Mouse (Mus musculus) bone marrow, adult 2 months (tissue): ENCODE measurements around the gene Etfb. TPM values are rescaled to one million over a fixed set of nuclear protein-coding genes. Genes with fewer than 3 reads are reported as not detected.

Experiments used
- H3K27ac ChIP-seq: fragments of 200-500 bp; 2 replicates; pipeline ENCODE4 v1.5.1; 2012; ENCODE audit warnings: low read depth, mild to moderate bottlenecking, control low read depth, inconsistent platforms, low read length; ENCODE audit not compliant: control insufficient read depth, poor library complexity, insufficient read depth
- H3K4me1 ChIP-seq: fragments of 200-500 bp; 2 replicates; pipeline ENCODE4 v1.6.1; 2011; ENCODE audit warnings: low read length; ENCODE audit not compliant: control insufficient read depth, insufficient read depth
- H3K4me3 ChIP-seq: fragments of 200-500 bp; replicated peaks from 2 replicates; pipeline ENCODE3; 2011; ENCODE audit warnings: mild to moderate bottlenecking, low read depth, low read length, control low read depth; ENCODE audit not compliant: control insufficient read depth
- CTCF ChIP-seq: fragments of 200-500 bp; IDR thresholded peaks from 2 replicates; pipeline ENCODE4 v1.5.1; 2011; ENCODE audit warnings: low read length, control low read depth; ENCODE audit not compliant: control insufficient read depth, insufficient read depth
- POLR2A ChIP-seq: fragments of 200-500 bp; IDR thresholded peaks from 2 replicates; pipeline ENCODE4 v1.6.1; 2011; ENCODE audit warnings: low read depth, mild to moderate bottlenecking, control low read depth, low read length, borderline replicate concordance; ENCODE audit not compliant: control insufficient read depth
- WGBS: fragments of 180-500 bp; shearing (Covaris S2); methylation state at CpG from one replicate; pipeline ENCODE4 v1.1.7; 2018; 5-methylcytosine and 5-hydroxymethylcytosine counted together
- polyA plus RNA-seq: library from polyadenylated mRNA; stranded (reverse); fragments of >200 nt; gene quantifications from 2 replicates; pipeline ENCODE4 v1.2.4, GENCODE M21; 2011; ENCODE audit warnings: low replicate concordance; ENCODE audit not compliant: missing spikeins, insufficient read depth, insufficient read length

Gene Etfb
- polyA plus RNA-seq, 1 experiment, result 240 TPM

DNA sequence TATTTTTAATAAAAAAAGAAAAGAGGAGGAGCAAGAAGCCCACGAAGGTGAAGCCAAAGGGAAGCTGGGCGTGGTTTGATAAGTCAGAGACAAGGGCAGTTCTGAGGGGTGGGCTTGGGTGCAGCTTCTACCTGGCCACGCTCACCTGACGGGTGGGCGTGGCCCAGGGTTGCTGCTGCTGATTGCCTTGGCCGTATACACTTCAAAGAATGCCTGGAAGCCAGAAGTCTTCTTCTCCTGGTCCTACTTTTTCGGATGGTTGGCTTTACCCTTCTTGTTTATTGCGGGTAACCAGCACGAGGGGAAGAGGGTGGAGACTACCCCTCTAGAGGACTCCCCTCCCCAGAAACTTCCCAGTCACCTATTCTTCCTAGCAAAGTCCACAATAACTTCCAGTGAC is 1.2 kb upstream of the Etfb start:
- peak overlapping the region; percentile 90 for H3K4me3 ChIP-seq
- H3K4me1 ChIP-seq, result peaks cover 4% of the 10 kb centered on the region; the same call in 1 of the 2 replicates
- TF ChIP-seq POLR2A (no peak), CTCF (no peak)
- peak overlapping the region; percentile 75 for H3K27ac ChIP-seq
- 5% methylated on average over 9 of the region's 9 CpGs for WGBS

DNA sequence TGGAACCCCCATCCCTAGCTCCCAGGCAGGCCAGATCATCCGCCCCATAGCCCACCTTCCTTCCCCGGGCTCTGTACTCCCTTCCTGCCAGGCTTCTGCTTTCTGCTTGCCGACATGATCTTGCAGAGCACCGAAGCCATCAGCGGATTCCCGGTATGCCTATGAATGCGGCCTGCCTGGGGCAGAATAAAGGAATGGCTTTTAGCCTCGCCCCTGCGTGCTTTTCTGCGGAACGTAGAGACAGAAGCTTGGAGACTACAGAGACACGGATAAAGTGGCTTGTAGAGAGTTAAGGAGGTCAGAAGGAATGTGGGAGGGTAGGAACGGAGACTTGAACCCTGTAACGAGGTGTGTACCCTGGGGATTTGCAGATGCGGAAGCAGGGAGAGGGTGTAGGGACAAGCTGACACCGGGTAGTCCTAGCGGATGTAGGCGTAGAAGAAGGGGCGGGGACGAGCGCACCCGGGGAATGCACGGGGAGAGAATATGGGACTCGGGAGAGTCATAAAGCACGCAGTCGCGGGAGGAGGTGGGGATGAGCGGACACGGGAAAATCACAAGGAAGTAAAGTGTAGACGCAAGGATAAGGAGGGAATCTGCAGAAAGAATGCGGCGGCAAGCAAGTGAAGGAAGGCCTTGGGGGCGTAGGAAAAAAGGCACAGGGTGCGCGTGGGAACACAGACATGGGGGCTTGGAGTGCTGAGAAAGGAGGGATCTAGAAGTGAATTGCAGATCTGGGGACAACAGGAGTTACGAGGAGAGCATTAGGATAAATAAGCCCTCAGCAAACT is 562 bp upstream of the Etfb start:
- H3K27ac ChIP-seq, result peak overlapping the region; percentile 75
- WGBS, result under 1% methylated on average over 36 of the region's 36 CpGs
- peaks cover 4% of the 10 kb centered on the region; the same call in 1 of the 2 replicates for H3K4me1 ChIP-seq
- peak overlapping the region; percentile 90 for H3K4me3 ChIP-seq
- TF ChIP-seq POLR2A, result peak; percentile 78
- TF ChIP-seq CTCF, result no peak

DNA sequence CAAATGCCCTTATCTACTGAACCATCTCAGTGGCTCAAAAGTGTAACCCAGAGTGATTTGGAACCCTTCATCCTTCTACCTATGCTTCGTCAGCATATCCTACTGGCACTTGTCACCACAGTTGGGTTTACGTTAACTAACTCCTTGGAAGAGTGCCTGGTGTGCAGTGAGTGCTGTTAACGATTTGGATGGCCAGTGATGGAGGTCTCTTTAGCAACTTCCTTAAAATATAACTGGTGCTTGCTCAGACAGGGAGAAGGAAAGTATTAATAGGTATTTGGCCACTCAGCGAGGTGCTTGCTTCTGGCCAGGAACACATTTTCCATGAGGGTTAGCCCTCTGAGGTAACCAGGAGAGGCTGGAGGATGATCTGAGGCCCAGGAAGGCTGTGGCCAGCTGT is 3.9 kb downstream of the Etfb start:
- H3K4me1 ChIP-seq, result no peaks in the 10 kb centered on the region; the same call in 1 of the 2 replicates
- no peak overlapping the region for H3K27ac ChIP-seq
- no peak overlapping the region for H3K4me3 ChIP-seq
- WGBS, result 19% methylated on average over 4 of the region's 4 CpGs
- TF ChIP-seq CTCF (no peak), POLR2A (no peak)

DNA sequence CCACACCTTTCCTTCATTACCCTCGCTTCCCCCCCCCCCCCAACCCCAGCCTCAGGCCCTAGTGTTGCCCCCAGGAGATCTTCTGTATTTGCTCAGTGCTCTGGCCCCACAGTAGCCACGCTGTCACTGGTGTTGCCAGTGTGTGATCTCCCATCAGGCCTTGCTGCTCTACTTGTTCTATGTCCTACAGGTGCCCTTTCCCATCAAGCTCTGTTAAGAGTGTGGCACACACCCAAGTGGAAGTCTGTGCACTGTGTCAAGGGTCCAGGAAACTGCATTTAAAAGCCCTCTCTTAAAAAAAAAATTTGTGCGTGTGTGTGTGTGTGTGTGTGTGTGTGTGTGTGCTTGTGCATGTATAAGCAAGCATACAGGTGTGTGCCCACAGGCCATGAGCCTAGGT is 4.4 kb downstream of the Etfb start:
- TF ChIP-seq POLR2A (no peak), CTCF (no peak)
- 43% methylated on average over 3 of the region's 3 CpGs for WGBS
- H3K4me1 ChIP-seq, result no peaks in the 10 kb centered on the region; the same call in 1 of the 2 replicates
- no peak overlapping the region for H3K4me3 ChIP-seq
- H3K27ac ChIP-seq, result no peak overlapping the region

DNA sequence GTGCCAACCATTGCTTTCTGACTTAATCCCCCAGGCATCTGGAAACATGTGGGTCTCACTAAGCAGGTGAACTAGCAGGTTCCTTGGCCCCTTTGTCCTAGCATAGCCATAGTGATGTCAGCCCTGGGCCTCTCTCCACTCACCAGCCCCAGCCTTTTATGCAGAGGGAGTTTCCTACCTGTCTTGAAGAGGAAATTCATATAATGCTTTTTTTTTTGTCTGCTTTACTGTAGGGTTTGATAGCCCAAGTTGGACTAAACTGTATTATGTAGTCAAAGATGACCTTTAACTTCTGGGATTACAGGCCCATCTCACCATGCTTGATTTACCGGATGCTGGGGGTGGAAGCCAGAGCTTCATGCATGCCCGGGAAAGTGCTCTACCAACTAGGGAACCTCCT is 5.9 kb downstream of the Etfb start:
- Histone ChIP-seq H3K4me1 (no peaks in the 10 kb centered on the region; the same call in 1 of the 2 replicates), H3K27ac (no peak overlapping the region), H3K4me3 (no peak overlapping the region)
- 90% methylated on average over 2 of the region's 2 CpGs for WGBS
- TF ChIP-seq POLR2A (no peak), CTCF (no peak)

DNA sequence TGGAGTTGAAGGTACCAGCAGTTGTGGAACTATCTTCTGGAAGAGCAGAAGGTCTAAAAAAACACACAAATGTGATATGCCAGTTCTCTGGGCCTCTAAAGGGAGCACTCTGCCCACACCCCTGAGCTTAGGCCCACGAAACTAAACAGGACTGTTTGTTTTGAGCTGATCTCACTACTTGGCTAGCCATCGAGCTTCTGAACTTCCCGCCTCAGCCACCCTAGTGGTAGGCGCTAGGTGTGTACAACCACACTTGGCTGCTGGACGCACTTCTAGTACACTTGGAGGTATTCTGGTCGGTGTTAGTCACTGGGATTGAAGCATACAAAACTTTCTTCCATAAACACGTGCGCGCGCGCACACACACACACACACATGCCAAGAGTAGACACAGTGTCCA is 7.8 kb downstream of the Etfb start:
- Histone ChIP-seq H3K4me3 (no peak overlapping the region), H3K4me1 (no peaks in the 10 kb centered on the region; the same call in 1 of the 2 replicates), H3K27ac (no peak overlapping the region)
- no peak for TF ChIP-seq CTCF
- TF ChIP-seq POLR2A, result no peak
- 88% methylated on average over 11 of the region's 11 CpGs for WGBS

DNA sequence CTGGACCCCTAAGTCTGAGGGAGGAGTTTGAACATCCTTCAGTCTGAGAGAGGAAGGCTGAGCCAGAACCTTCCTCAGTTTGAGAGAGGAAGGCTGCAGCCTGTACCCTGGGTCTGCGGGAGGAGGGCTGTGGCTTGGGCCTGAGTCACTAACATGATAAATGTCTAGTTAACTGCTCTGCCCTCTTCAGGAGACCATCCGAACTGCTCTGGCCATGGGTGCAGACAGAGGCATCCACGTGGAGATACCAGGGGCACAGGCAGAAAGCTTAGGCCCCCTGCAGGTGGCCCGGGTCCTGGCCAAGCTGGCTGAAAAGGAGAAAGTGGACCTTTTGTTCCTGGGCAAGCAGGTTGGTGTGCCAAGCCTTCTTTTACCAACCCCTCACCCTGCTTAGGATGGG is 8.7 kb downstream of the Etfb start:
- 13% methylated on average over 4 of the region's 4 CpGs for WGBS
- Histone ChIP-seq H3K27ac (no peak overlapping the region), H3K4me1 (no peaks in the 10 kb centered on the region; the same call in 1 of the 2 replicates), H3K4me3 (no peak overlapping the region)
- TF ChIP-seq POLR2A (no peak), CTCF (peak; percentile 54)

DNA sequence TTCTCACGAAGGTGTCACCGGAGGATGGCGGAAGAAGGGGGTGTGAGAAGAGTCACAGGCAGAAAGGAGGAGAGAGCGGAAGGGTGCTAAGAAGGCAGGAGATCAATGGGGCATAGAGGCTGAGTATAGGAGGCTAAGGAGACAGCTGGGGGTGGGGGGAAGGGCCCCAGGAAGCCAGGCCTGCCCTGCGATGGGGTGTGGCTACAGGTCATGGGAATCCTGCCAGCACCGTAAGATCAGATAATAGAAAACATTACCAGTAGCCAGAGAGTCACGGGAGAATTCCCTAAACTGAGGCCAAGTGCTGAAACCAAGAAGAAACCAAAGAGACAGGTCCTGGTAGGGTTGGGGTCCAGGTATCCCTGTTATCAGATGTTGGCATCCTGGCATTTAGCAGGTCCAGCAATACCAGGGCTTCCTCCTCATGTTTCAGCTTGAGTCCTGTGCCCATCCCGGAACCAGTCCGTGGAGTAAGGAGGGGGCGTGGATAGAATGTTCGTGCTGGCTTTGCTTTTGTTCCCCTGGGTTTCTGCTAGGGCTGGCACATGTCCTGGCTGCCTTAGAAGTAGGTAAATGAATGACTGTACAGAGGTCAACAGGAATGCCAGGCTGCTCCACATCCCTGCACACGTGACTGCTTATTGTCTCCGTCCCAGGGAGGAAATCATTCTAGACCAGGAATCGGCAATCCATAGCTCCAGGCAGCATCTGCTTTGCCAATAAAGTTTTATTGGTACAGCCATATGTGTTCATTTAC is 9.9 kb downstream of the Etfb start:
- Histone ChIP-seq H3K4me1 (no peaks in the 10 kb centered on the region), H3K4me3 (no peak overlapping the region), H3K27ac (no peak overlapping the region)
- TF ChIP-seq CTCF, result no peak
- no peak for TF ChIP-seq POLR2A
- 80% methylated on average over 14 of the region's 14 CpGs for WGBS
